Mouse (Mus musculus) CH12.LX (cell line): Measurements from ENCODE around the gene Sgms1.

Experiments used
- BHLHE40 ChIP-seq: IDR thresholded peaks from 2 replicates; pipeline ENCODE4 v1.6.1; 2011; ENCODE audit warnings: mild to moderate bottlenecking, low read depth, low read length, improper control_type of control experiment
- CTCF ChIP-seq, 2 experiments: IDR thresholded peaks in 1 of 2; conservative IDR thresholded peaks in 1 of 2; 2 replicates each; pipeline ENCODE4 v1.5.1; 2011 to 2012; ENCODE audit warnings: low read depth in 2 of 2, low read length in 2 of 2, improper control_type of control experiment in 1 of 2, inconsistent platforms in 1 of 2, mild to moderate bottlenecking in 1 of 2, moderate library complexity in 1 of 2
- JUND ChIP-seq: conservative IDR thresholded peaks from 2 replicates; pipeline ENCODE4 v1.6.1; 2011; ENCODE audit warnings: low read depth, low read length, improper control_type of control experiment
- POLR2A ChIP-seq: IDR thresholded peaks from 2 replicates; pipeline ENCODE4 v1.6.1; 2011; ENCODE audit warnings: low read depth, mild to moderate bottlenecking, improper control_type of control experiment, low read length
- USF1 ChIP-seq: IDR thresholded peaks from 2 replicates; pipeline ENCODE4 v1.6.1; 2014; ENCODE audit warnings: low read depth, mild to moderate bottlenecking, inconsistent platforms, low read length, improper control_type of control experiment

- no peak for TF ChIP-seq JUND
- TF ChIP-seq CTCF (conservative IDR thresholded peaks at IDR 0.05 in 1 of 2, IDR thresholded peaks at IDR 0.05 in 1 of 2; ENCODE audit: low read depth in 2 of 2, low read length in 2 of 2), result no peak
- peak; percentile 53 for TF ChIP-seq USF1
- no peak for TF ChIP-seq POLR2A
- peak; percentile 78 for TF ChIP-seq BHLHE40
These were observed 122.9 kb downstream of the Sgms1 start for GRCm38 (mm10) chr19:32266385-32267252.
